Mouse (Mus musculus) bone marrow, adult 2 months (tissue): ENCODE measurements at regions not wholly inside any gene's neighbourhood (a gene's known extent, or its start where the extent isn't known, plus 50 kb on each side); places are given as distances from the start of the nearest gene placed in this dataset.

ENCODE experiments used
- CTCF ChIP-seq: fragments of 200-500 bp; IDR thresholded peaks from 2 replicates; pipeline ENCODE4 v1.5.1; 2011; ENCODE audit warnings: low read length, control low read depth; ENCODE audit not compliant: control insufficient read depth, insufficient read depth
- POLR2A ChIP-seq: fragments of 200-500 bp; IDR thresholded peaks from 2 replicates; pipeline ENCODE4 v1.6.1; 2011; ENCODE audit warnings: low read depth, mild to moderate bottlenecking, control low read depth, low read length, borderline replicate concordance; ENCODE audit not compliant: control insufficient read depth

DNA sequence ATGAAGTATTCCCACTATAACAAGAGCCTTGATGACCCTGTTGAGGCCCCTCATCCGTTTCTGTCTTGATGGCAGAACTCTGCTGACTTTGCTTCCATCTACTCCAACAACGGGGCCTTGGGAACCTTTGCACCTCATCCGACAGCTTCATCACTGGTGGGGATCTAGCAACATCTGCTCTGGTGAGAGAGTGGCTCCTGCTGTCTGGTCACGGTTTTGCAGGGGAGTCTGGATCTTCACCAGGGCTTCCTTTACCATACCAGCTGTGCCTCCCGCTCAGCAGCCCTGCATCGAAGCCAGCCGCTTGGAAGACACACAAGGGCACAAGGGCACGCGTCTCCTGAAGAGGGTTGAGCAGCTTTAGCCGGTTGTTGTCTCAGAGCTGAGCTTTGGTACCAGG lies 377.2 kb downstream of the Eipr1 start:
- TF ChIP-seq CTCF (no peak), POLR2A (no peak)
